ENCODE assay signal across 25 mouse cellular contexts in genomic region chr4:63323275-63323815, GRCm38 (mm10). TPM values are rescaled to one million over a fixed set of nuclear protein-coding genes. Genes with fewer than 3 reads are reported as not detected.
DNase-seq lines count a peak whose midpoint lies in the region; ATAC-seq and TF ChIP-seq lines count a peak whose summit lies in the region.
"Had no signal": no experiment of that assay in that cellular context is flagged by ENCODE, and none has a peak within 500 bp of the region (broad histone marks: within the 10 kb centered on the region; RNA-seq: fewer than 3 reads in every experiment).

No protein-coding gene starts in this region.

- TF ChIP-seq CTCF in C2C12 (IDR thresholded peaks at IDR 0.05; ENCODE audit: control insufficient read depth, insufficient read depth, insufficient read length), result no peak

- peak overlapping the region; percentile 17; the same call in 1 of the 2 replicates for H3K27ac ChIP-seq in embryonic facial prominence, embryonic 15.5 days (replicated peaks)
- no peak overlapping the region for H3K27ac ChIP-seq in embryonic facial prominence, embryonic 10.5 days (replicated peaks)
- no peak overlapping the region for H3K27ac ChIP-seq in neural tube, embryonic 15.5 days (replicated peaks)
- H3K27ac ChIP-seq: embryonic facial prominence, embryonic 13.5 days; hindbrain, embryonic 12.5 days; layer of hippocampus, adult 2 months; limb, embryonic 10.5 days; liver, embryonic 15.5 days; macrophage; midbrain, embryonic 15.5 days had no signal

- no peak overlapping the region for H3K4me3 ChIP-seq in embryonic facial prominence, embryonic 15.5 days (replicated peaks)
- no peak overlapping the region for H3K4me3 ChIP-seq in embryonic facial prominence, embryonic 10.5 days
- H3K4me3 ChIP-seq in C2C12 (ENCODE audit: insufficient read depth, poor library complexity, severe bottlenecking) (no peak overlapping the region), myocyte (no peak overlapping the region)
- no peak overlapping the region for H3K4me3 ChIP-seq in neural tube, embryonic 15.5 days (replicated peaks)
- H3K4me3 ChIP-seq: embryonic facial prominence, embryonic 13.5 days; hindbrain, embryonic 12.5 days; layer of hippocampus, adult 2 months; limb, embryonic 10.5 days; liver, embryonic 15.5 days; midbrain, embryonic 15.5 days had no signal

- H3K4me1 ChIP-seq in embryonic facial prominence, embryonic 15.5 days, result no peaks in the 10 kb centered on the region
- H3K4me1 ChIP-seq in embryonic facial prominence, embryonic 10.5 days, result no peaks in the 10 kb centered on the region
- no peaks in the 10 kb centered on the region; the same call in 1 of the 2 replicates for H3K4me1 ChIP-seq in neural tube, embryonic 15.5 days
- H3K4me1 ChIP-seq: embryonic facial prominence, embryonic 13.5 days; hindbrain, embryonic 12.5 days; limb, embryonic 10.5 days; liver, embryonic 15.5 days; midbrain, embryonic 15.5 days had no signal

- H3K9ac ChIP-seq in embryonic facial prominence, embryonic 15.5 days, result no peak overlapping the region
- H3K9ac ChIP-seq in neural tube, embryonic 15.5 days (replicated peaks), result no peak overlapping the region
- H3K9ac ChIP-seq: embryonic facial prominence, embryonic 13.5 days; hindbrain, embryonic 12.5 days; liver, embryonic 15.5 days; midbrain, embryonic 15.5 days had no signal

- H3K27me3 ChIP-seq in embryonic facial prominence, embryonic 15.5 days, result no peaks in the 10 kb centered on the region
- no peaks in the 10 kb centered on the region for H3K27me3 ChIP-seq in embryonic facial prominence, embryonic 10.5 days (replicated peaks; ENCODE audit: low read depth, poor library complexity, severe bottlenecking)
- H3K27me3 ChIP-seq in C2C12 (ENCODE audit: control insufficient read depth, insufficient read depth, insufficient read length), result peaks cover 20% of the 10 kb centered on the region
- peaks cover 15% of the 10 kb centered on the region for H3K27me3 ChIP-seq in myocyte (ENCODE audit: control insufficient read depth, insufficient read depth, insufficient read length)
- no peaks in the 10 kb centered on the region for H3K27me3 ChIP-seq in neural tube, embryonic 15.5 days (replicated peaks)
- H3K27me3 ChIP-seq: embryonic facial prominence, embryonic 13.5 days; hindbrain, embryonic 12.5 days; liver, embryonic 15.5 days; midbrain, embryonic 15.5 days had no signal

- H3ac ChIP-seq in C2C12 (ENCODE audit: control insufficient read depth, insufficient read length, low read depth), result no peak overlapping the region
- no peak overlapping the region for H3ac ChIP-seq in myocyte (ENCODE audit: control insufficient read depth, insufficient read length)

- H3K36me3 ChIP-seq in embryonic facial prominence, embryonic 15.5 days, result peaks cover 74% of the 10 kb centered on the region
- H3K36me3 ChIP-seq in embryonic facial prominence, embryonic 10.5 days (replicated peaks), result peaks cover 50% of the 10 kb centered on the region
- no peaks in the 10 kb centered on the region for H3K36me3 ChIP-seq in C2C12 (ENCODE audit: control insufficient read depth, insufficient read depth)
- H3K36me3 ChIP-seq in myocyte (ENCODE audit: control insufficient read depth, insufficient read depth), result no peaks in the 10 kb centered on the region
- no peaks in the 10 kb centered on the region for H3K36me3 ChIP-seq in neural tube, embryonic 15.5 days
- H3K36me3 ChIP-seq: liver, embryonic 15.5 days; midbrain, embryonic 15.5 days had no signal

- DNase-seq in embryonic facial prominence, embryonic 10.5 days (ENCODE audit: low spot score), result no peak
- peak; percentile 78 for DNase-seq in 3134 (ENCODE audit: extremely low read depth, insufficient read length, low spot score)
- DNase-seq in lung, postnatal 25 days (ENCODE audit: low spot score), result no peak
- DNase-seq: cerebellum, adult 2 months; cerebellum, postnatal 25 days; kidney, adult 8-10 months; kidney, postnatal 14 days; liver had no signal

- H3K79me3 ChIP-seq in C2C12 (ENCODE audit: low read depth), result no peaks in the 10 kb centered on the region

- WGBS in embryonic facial prominence, embryonic 15.5 days, result 67% methylated on average over 8 of the region's 8 CpGs
- WGBS in embryonic facial prominence, embryonic 10.5 days, result 77% methylated on average over 8 of the region's 8 CpGs
- 82% methylated on average over 8 of the region's 8 CpGs for WGBS in neural tube, embryonic 15.5 days

- peak; percentile 35; the same call in 1 of the 2 replicates for ATAC-seq in embryonic facial prominence, embryonic 15.5 days (ENCODE audit: insufficient number of reproducible peaks, low FRiP score, low TSS enrichment, low read depth)
- no peak for ATAC-seq in neural tube, embryonic 15.5 days (ENCODE audit: low FRiP score)
- ATAC-seq: forebrain, embryonic 14.5 days; midbrain, embryonic 15.5 days had no signal

- no peak overlapping the region for H3K4me2 ChIP-seq in embryonic facial prominence, embryonic 15.5 days (replicated peaks)
- H3K4me2 ChIP-seq in myocyte (ENCODE audit: low read depth), result no peak overlapping the region
- no peak overlapping the region for H3K4me2 ChIP-seq in neural tube, embryonic 15.5 days
- H3K4me2 ChIP-seq: embryonic facial prominence, embryonic 13.5 days; hindbrain, embryonic 12.5 days; liver, embryonic 15.5 days; midbrain, embryonic 15.5 days had no signal

- H3K79me2 ChIP-seq in C2C12 (ENCODE audit: control insufficient read depth, insufficient read depth) (no peaks in the 10 kb centered on the region), myocyte (ENCODE audit: control insufficient read depth, insufficient read depth) (no peaks in the 10 kb centered on the region)

- TF ChIP-seq POLR2A in myocyte (IDR thresholded peaks at IDR 0.05; ENCODE audit: insufficient read length, low read depth), result no peak

- H3K9me3 ChIP-seq in embryonic facial prominence, embryonic 15.5 days (replicated peaks), result no peaks in the 10 kb centered on the region
- H3K9me3 ChIP-seq in embryonic facial prominence, embryonic 10.5 days, result no peaks in the 10 kb centered on the region
- no peaks in the 10 kb centered on the region for H3K9me3 ChIP-seq in neural tube, embryonic 15.5 days (replicated peaks)
- H3K9me3 ChIP-seq: hindbrain, embryonic 12.5 days; limb, embryonic 10.5 days; liver, embryonic 15.5 days had no signal

TF ChIP-seq in C2C12, 6 proteins besides CTCF, POLR2A, EP300 and RAD21:
- TF ChIP-seq MYOD1 (IDR thresholded peaks at IDR 0.05; ENCODE audit: control insufficient read depth, insufficient read length, low read depth), result peak; percentile 70
- no peak for TF ChIP-seq CEBPB (IDR thresholded peaks at IDR 0.05; ENCODE audit: low read depth)

TF ChIP-seq in myocyte, 11 proteins besides CTCF, POLR2A, EP300 and RAD21:
- TF ChIP-seq TCF12 (IDR thresholded peaks at IDR 0.05; ENCODE audit: insufficient read depth, poor library complexity, severe bottlenecking) (peak; percentile 1), MYOG (IDR thresholded peaks at IDR 0.05; ENCODE audit: control insufficient read depth in 1 of 3, insufficient read depth in 1 of 3, insufficient read length in 2 of 3, low read depth in 2 of 3) (no peak), USF1 (IDR thresholded peaks at IDR 0.05; ENCODE audit: low read depth) (peak; percentile 62)

RNA-seq across cellular contexts. Expression of gene Orm1, which starts 21.0 kb away (rescaled TPM):
- 17.0 and 22.3 TPM in 2 replicates for polyA plus RNA-seq in embryonic facial prominence, embryonic 15.5 days (2015; fragmentation: Nextera tagmentation; extraction: Ambion mirVana)
- not detected in 2 replicates for polyA plus RNA-seq in embryonic facial prominence, embryonic 10.5 days (2016; fragmentation: Nextera tagmentation; extraction: Ambion mirVana)
- polyA plus RNA-seq in C2C12 (2012; fragmentation: generic; extraction: Trizol), result 0.05 TPM
- not detected for polyA plus RNA-seq in myocyte (2012; fragmentation: generic; extraction: Trizol)
- not detected in 2 replicates for polyA plus RNA-seq in neural tube, embryonic 15.5 days (2015; fragmentation: Nextera tagmentation; extraction: Ambion mirVana)
- polyA plus RNA-seq: cerebellum, adult 2 months; embryonic facial prominence, embryonic 13.5 days; forebrain, embryonic 14.5 days; heart, embryonic 14.5 days; hindbrain, embryonic 12.5 days; limb, embryonic 10.5 days; lung, embryonic 16.5 days; midbrain, embryonic 15.5 days; neural tube, embryonic 14.5 days; small intestine, adult 2 months had no signal

RNA-seq across cellular contexts. Expression of gene Orm3, which starts 32.6 kb away (rescaled TPM):
- polyA plus RNA-seq in embryonic facial prominence, embryonic 15.5 days (2015; fragmentation: Nextera tagmentation; extraction: Ambion mirVana), result not detected in 2 replicates
- polyA plus RNA-seq in embryonic facial prominence, embryonic 10.5 days (2016; fragmentation: Nextera tagmentation; extraction: Ambion mirVana), result not detected in 2 replicates
- polyA plus RNA-seq in C2C12 (2012; fragmentation: generic; extraction: Trizol) (not detected), myocyte (2012; fragmentation: generic; extraction: Trizol) (0.07 TPM)
- polyA plus RNA-seq in neural tube, embryonic 15.5 days (2015; fragmentation: Nextera tagmentation; extraction: Ambion mirVana), result not detected in 2 replicates
- polyA plus RNA-seq: cerebellum, adult 2 months; embryonic facial prominence, embryonic 13.5 days; forebrain, embryonic 14.5 days; heart, embryonic 14.5 days; hindbrain, embryonic 12.5 days; limb, embryonic 10.5 days; liver, embryonic 15.5 days; lung, embryonic 16.5 days; macrophage; midbrain, embryonic 15.5 days; neural tube, embryonic 14.5 days; small intestine, adult 2 months; thymus, postnatal 0 days had no signal

RNA-seq across cellular contexts. Expression of gene Orm2, which starts 38.9 kb away (rescaled TPM):
- polyA plus RNA-seq in embryonic facial prominence, embryonic 15.5 days (2015; fragmentation: Nextera tagmentation; extraction: Ambion mirVana), result 0.31 and 0.39 TPM in 2 replicates
- polyA plus RNA-seq in embryonic facial prominence, embryonic 10.5 days (2016; fragmentation: Nextera tagmentation; extraction: Ambion mirVana), result not detected in 2 replicates
- polyA plus RNA-seq in C2C12 (2012; fragmentation: generic; extraction: Trizol) (not detected), myocyte (2012; fragmentation: generic; extraction: Trizol) (not detected)
- polyA plus RNA-seq in neural tube, embryonic 15.5 days (2015; fragmentation: Nextera tagmentation; extraction: Ambion mirVana), result not detected in 2 replicates
- polyA plus RNA-seq: cerebellum, adult 2 months; embryonic facial prominence, embryonic 13.5 days; forebrain, embryonic 14.5 days; heart, embryonic 14.5 days; hindbrain, embryonic 12.5 days; limb, embryonic 10.5 days; liver, embryonic 15.5 days; lung, embryonic 16.5 days; macrophage; midbrain, embryonic 15.5 days; neural tube, embryonic 14.5 days; small intestine, adult 2 months had no signal

Comparison
In these comparisons a context has a peak if more than half of its experiments do, and no peak if none do; other contexts are left out.
1. RNA of gene Orm1, which starts 21.0 kb away (polyA plus RNA-seq): 17.0 to 22.3 TPM in embryonic facial prominence, embryonic 15.5 days; not detected in neural tube, embryonic 15.5 days, 0.05 TPM in C2C12 (single experiment), not detected in embryonic facial prominence, embryonic 10.5 days and not detected in myocyte (single experiment); every median in the first group is over 10 times any median in the second.